Mouse (Mus musculus): Measurements from ENCODE around the gene Sox5. TPM values are rescaled to one million over a fixed set of nuclear protein-coding genes. Genes with fewer than 3 reads are reported as not detected.

Gene Sox5
- polyA plus RNA-seq, 1 experiment from 2014 or later: 23.4 TPM

GRCm38 (mm10) chr6:144708410-144708809 is 73.4 kb downstream of the Sox5 start:
- no peaks in the 10 kb centered on the region for H3K27me3 ChIP-seq (ENCODE audit: control insufficient read depth, insufficient read depth, low read length)
- no peaks in the 10 kb centered on the region for H3K4me1 ChIP-seq (ENCODE audit: control insufficient read depth, insufficient read depth, low read length)
- no peaks in the 10 kb centered on the region for H3K9me3 ChIP-seq (replicated peaks; ENCODE audit: control insufficient read depth, low read length)
- WGBS: 73% methylated on average over 4 of the region's 4 CpGs
- no peak overlapping the region for H3K27ac ChIP-seq (replicated peaks; ENCODE audit: low read depth, low read length)
- H3K4me2 ChIP-seq (ENCODE audit: low read depth, low read length): no peak overlapping the region
- no peak for DNase-seq (ENCODE audit: low spot score)
- no peak overlapping the region for H3K4me3 ChIP-seq (ENCODE audit: low read depth, low read length)
- no peak overlapping the region for H3K9ac ChIP-seq (replicated peaks; ENCODE audit: low read length)
- ATAC-seq (replicated peaks; ENCODE audit: insufficient number of reproducible peaks, low FRiP score, low TSS enrichment, low read depth): no peak
- H3K36me3 ChIP-seq (replicated peaks; ENCODE audit: control insufficient read depth, insufficient read depth, low read depth, low read length): no peaks in the 10 kb centered on the region

GRCm38 (mm10) chr6:144707976-144708375 is 73.8 kb downstream of the Sox5 start:
- Histone ChIP-seq H3K9me3 (replicated peaks; ENCODE audit: control insufficient read depth, low read length) (no peaks in the 10 kb centered on the region), H3K36me3 (replicated peaks; ENCODE audit: control insufficient read depth, insufficient read depth, low read depth, low read length) (no peaks in the 10 kb centered on the region), H3K4me2 (ENCODE audit: low read depth, low read length) (no peak overlapping the region), H3K27ac (replicated peaks; ENCODE audit: low read depth, low read length) (no peak overlapping the region), H3K27me3 (ENCODE audit: control insufficient read depth, insufficient read depth, low read length) (no peaks in the 10 kb centered on the region), H3K9ac (replicated peaks; ENCODE audit: low read length) (no peak overlapping the region), H3K4me1 (ENCODE audit: control insufficient read depth, insufficient read depth, low read length) (no peaks in the 10 kb centered on the region), H3K4me3 (ENCODE audit: low read depth, low read length) (no peak overlapping the region)
- ATAC-seq (replicated peaks; ENCODE audit: insufficient number of reproducible peaks, low FRiP score, low TSS enrichment, low read depth) (no peak), DNase-seq (ENCODE audit: low spot score) (no peak)
- WGBS: 100% methylated on average over 1 of the region's 1 CpGs

GRCm38 (mm10) chr6:144704962-144705361 is 76.8 kb downstream of the Sox5 start:
- WGBS: 87% methylated on average over 5 of the region's 5 CpGs

GRCm38 (mm10) chr6:144695660-144696059 is 86.1 kb downstream of the Sox5 start:
- no peaks in the 10 kb centered on the region for H3K4me1 ChIP-seq (ENCODE audit: control insufficient read depth, insufficient read depth, low read length)
- H3K9me3 ChIP-seq (replicated peaks; ENCODE audit: control insufficient read depth, low read length): no peaks in the 10 kb centered on the region
- H3K4me2 ChIP-seq (ENCODE audit: low read depth, low read length): no peak overlapping the region
- ATAC-seq (replicated peaks; ENCODE audit: insufficient number of reproducible peaks, low FRiP score, low TSS enrichment, low read depth): no peak
- DNase-seq (ENCODE audit: low spot score): no peak
- WGBS: 83% methylated on average over 4 of the region's 4 CpGs
- H3K9ac ChIP-seq (replicated peaks; ENCODE audit: low read length): no peak overlapping the region
- no peak overlapping the region for H3K27ac ChIP-seq (replicated peaks; ENCODE audit: low read depth, low read length)
- no peaks in the 10 kb centered on the region for H3K27me3 ChIP-seq (ENCODE audit: control insufficient read depth, insufficient read depth, low read length)
- no peak overlapping the region for H3K4me3 ChIP-seq (ENCODE audit: low read depth, low read length)
- no peaks in the 10 kb centered on the region for H3K36me3 ChIP-seq (replicated peaks; ENCODE audit: control insufficient read depth, insufficient read depth, low read depth, low read length)

More at GRCm38 (mm10) chr6:144704962-144705361, 76.8 kb downstream of the Sox5 start:
- no peak overlapping the region for H3K9ac ChIP-seq (replicated peaks; ENCODE audit: low read length)
- H3K36me3 ChIP-seq (replicated peaks; ENCODE audit: control insufficient read depth, insufficient read depth, low read depth, low read length): no peaks in the 10 kb centered on the region
- no peaks in the 10 kb centered on the region for H3K9me3 ChIP-seq (replicated peaks; ENCODE audit: control insufficient read depth, low read length)
- no peak overlapping the region for H3K27ac ChIP-seq (replicated peaks; ENCODE audit: low read depth, low read length)
- H3K4me2 ChIP-seq (ENCODE audit: low read depth, low read length): no peak overlapping the region
- no peaks in the 10 kb centered on the region for H3K4me1 ChIP-seq (ENCODE audit: control insufficient read depth, insufficient read depth, low read length)
- DNase-seq (ENCODE audit: low spot score): no peak
- no peaks in the 10 kb centered on the region for H3K27me3 ChIP-seq (ENCODE audit: control insufficient read depth, insufficient read depth, low read length)
- no peak for ATAC-seq (replicated peaks; ENCODE audit: insufficient number of reproducible peaks, low FRiP score, low TSS enrichment, low read depth)
- H3K4me3 ChIP-seq (ENCODE audit: low read depth, low read length): no peak overlapping the region

- Histone ChIP-seq H3K36me3 (replicated peaks; ENCODE audit: control insufficient read depth, insufficient read depth, low read depth, low read length) (no peaks in the 10 kb centered on the region), H3K9ac (replicated peaks; ENCODE audit: low read length) (no peak overlapping the region), H3K4me2 (ENCODE audit: low read depth, low read length) (no peak overlapping the region), H3K27me3 (ENCODE audit: control insufficient read depth, insufficient read depth, low read length) (no peaks in the 10 kb centered on the region), H3K9me3 (replicated peaks; ENCODE audit: control insufficient read depth, low read length) (no peaks in the 10 kb centered on the region), H3K4me3 (ENCODE audit: low read depth, low read length) (no peak overlapping the region), H3K27ac (replicated peaks; ENCODE audit: low read depth, low read length) (no peak overlapping the region), H3K4me1 (ENCODE audit: control insufficient read depth, insufficient read depth, low read length) (no peaks in the 10 kb centered on the region)
- ATAC-seq (replicated peaks; ENCODE audit: insufficient number of reproducible peaks, low FRiP score, low TSS enrichment, low read depth): no peak
- 93% methylated on average over 7 of the region's 7 CpGs for WGBS
- no peak for DNase-seq (ENCODE audit: low spot score)
Measured at GRCm38 (mm10) chr6:144693211-144693899, 88.4 kb downstream of the Sox5 start.

GRCm38 (mm10) chr6:144691298-144692041 is 90.3 kb downstream of the Sox5 start:
- 84% methylated on average over 7 of the region's 7 CpGs for WGBS
- H3K4me3 ChIP-seq (ENCODE audit: low read depth, low read length): no peak overlapping the region
- no peak for DNase-seq (ENCODE audit: low spot score)
- no peaks in the 10 kb centered on the region for H3K9me3 ChIP-seq (replicated peaks; ENCODE audit: control insufficient read depth, low read length)
- no peak overlapping the region for H3K4me2 ChIP-seq (ENCODE audit: low read depth, low read length)
- H3K4me1 ChIP-seq (ENCODE audit: control insufficient read depth, insufficient read depth, low read length): no peaks in the 10 kb centered on the region
- H3K27ac ChIP-seq (replicated peaks; ENCODE audit: low read depth, low read length): no peak overlapping the region
- ATAC-seq (replicated peaks; ENCODE audit: insufficient number of reproducible peaks, low FRiP score, low TSS enrichment, low read depth): no peak
- H3K36me3 ChIP-seq (replicated peaks; ENCODE audit: control insufficient read depth, insufficient read depth, low read depth, low read length): no peaks in the 10 kb centered on the region
- no peaks in the 10 kb centered on the region for H3K27me3 ChIP-seq (ENCODE audit: control insufficient read depth, insufficient read depth, low read length)
- no peak overlapping the region for H3K9ac ChIP-seq (replicated peaks; ENCODE audit: low read length)

- H3K9ac ChIP-seq (replicated peaks; ENCODE audit: low read length): no peak overlapping the region
- no peak overlapping the region for H3K27ac ChIP-seq (replicated peaks; ENCODE audit: low read depth, low read length)
- H3K4me2 ChIP-seq (ENCODE audit: low read depth, low read length): no peak overlapping the region
- H3K9me3 ChIP-seq (replicated peaks; ENCODE audit: control insufficient read depth, low read length): no peaks in the 10 kb centered on the region
- H3K36me3 ChIP-seq (replicated peaks; ENCODE audit: control insufficient read depth, insufficient read depth, low read depth, low read length): no peaks in the 10 kb centered on the region
- ATAC-seq (replicated peaks; ENCODE audit: insufficient number of reproducible peaks, low FRiP score, low TSS enrichment, low read depth) (no peak), DNase-seq (ENCODE audit: low spot score) (no peak)
- H3K27me3 ChIP-seq (ENCODE audit: control insufficient read depth, insufficient read depth, low read length): no peaks in the 10 kb centered on the region
- no peaks in the 10 kb centered on the region for H3K4me1 ChIP-seq (ENCODE audit: control insufficient read depth, insufficient read depth, low read length)
- 90% methylated on average over 3 of the region's 3 CpGs for WGBS
- no peak overlapping the region for H3K4me3 ChIP-seq (ENCODE audit: low read depth, low read length)
Measured at GRCm38 (mm10) chr6:144689076-144689475, 92.7 kb downstream of the Sox5 start.

- Histone ChIP-seq H3K9me3 (replicated peaks; ENCODE audit: control insufficient read depth, low read length) (no peaks in the 10 kb centered on the region), H3K27ac (replicated peaks; ENCODE audit: low read depth, low read length) (no peak overlapping the region), H3K36me3 (replicated peaks; ENCODE audit: control insufficient read depth, insufficient read depth, low read depth, low read length) (no peaks in the 10 kb centered on the region), H3K4me2 (ENCODE audit: low read depth, low read length) (no peak overlapping the region), H3K9ac (replicated peaks; ENCODE audit: low read length) (no peak overlapping the region), H3K4me1 (ENCODE audit: control insufficient read depth, insufficient read depth, low read length) (no peaks in the 10 kb centered on the region), H3K27me3 (ENCODE audit: control insufficient read depth, insufficient read depth, low read length) (no peaks in the 10 kb centered on the region), H3K4me3 (ENCODE audit: low read depth, low read length) (no peak overlapping the region)
- WGBS: 78% methylated on average over 8 of the region's 8 CpGs
- no peak for ATAC-seq (replicated peaks; ENCODE audit: insufficient number of reproducible peaks, low FRiP score, low TSS enrichment, low read depth)
- no peak for DNase-seq (ENCODE audit: low spot score)
Measured at GRCm38 (mm10) chr6:144687681-144688080, 94.1 kb downstream of the Sox5 start.
